In genomic region chr2:27649862-27650661, GRCm38 (mm10) we compare ENCODE assay signal across 9 mouse cellular contexts. TPM values are rescaled to one million over a fixed set of nuclear protein-coding genes. Genes with fewer than 3 reads are reported as not detected.
DNase-seq lines count a peak whose midpoint lies in the region; ATAC-seq lines count a peak whose summit lies in the region.
"Had no signal": no experiment of that assay in that cellular context is flagged by ENCODE, and none has a peak within 500 bp of the region (broad histone marks: within the 10 kb centered on the region; RNA-seq: fewer than 3 reads in every experiment).

No protein-coding gene starts in this region.

- H3K27me3 ChIP-seq in midbrain, embryonic 12.5 days = peaks cover 41% of the 10 kb centered on the region
- no peaks in the 10 kb centered on the region for H3K27me3 ChIP-seq in midbrain, embryonic 16.5 days (ENCODE audit: control insufficient read depth, insufficient read depth, low read depth, low read length)
- no peaks in the 10 kb centered on the region for H3K27me3 ChIP-seq in embryonic facial prominence, embryonic 15.5 days
- no peaks in the 10 kb centered on the region for H3K27me3 ChIP-seq in limb, embryonic 12.5 days

- H3K9me3 ChIP-seq in midbrain, embryonic 12.5 days = no peaks in the 10 kb centered on the region
- H3K9me3 ChIP-seq in midbrain, embryonic 16.5 days (replicated peaks; ENCODE audit: control insufficient read depth, low read length, poor library complexity, severe bottlenecking) = no peaks in the 10 kb centered on the region
- no peaks in the 10 kb centered on the region for H3K9me3 ChIP-seq in embryonic facial prominence, embryonic 15.5 days (replicated peaks)
- H3K9me3 ChIP-seq in limb, embryonic 12.5 days = no peaks in the 10 kb centered on the region

- peak; percentile 61 for DNase-seq in thymus, postnatal 4 days
- no peak for DNase-seq in urinary bladder, postnatal 4 days (ENCODE audit: low spot score in 2 of 2)
- DNase-seq in right cerebral cortex, postnatal 10 days (ENCODE audit: low spot score in 2 of 2) = no peak
- DNase-seq: cerebellum, adult 11-12 months; right cerebral cortex, postnatal 4 days had no signal

- no peak overlapping the region for H3K4me3 ChIP-seq in midbrain, embryonic 12.5 days
- H3K4me3 ChIP-seq in midbrain, embryonic 16.5 days (ENCODE audit: low read depth, low read length) = no peak overlapping the region
- H3K4me3 ChIP-seq in embryonic facial prominence, embryonic 15.5 days (replicated peaks) = no peak overlapping the region
- H3K4me3 ChIP-seq in limb, embryonic 12.5 days (replicated peaks) = no peak overlapping the region

- peaks cover 23% of the 10 kb centered on the region for H3K4me1 ChIP-seq in midbrain, embryonic 12.5 days
- peaks cover 3% of the 10 kb centered on the region; the same call in 1 of the 2 replicates for H3K4me1 ChIP-seq in midbrain, embryonic 16.5 days (ENCODE audit: control insufficient read depth, insufficient read depth, low read length)
- peaks cover 27% of the 10 kb centered on the region for H3K4me1 ChIP-seq in embryonic facial prominence, embryonic 15.5 days
- H3K4me1 ChIP-seq in limb, embryonic 12.5 days (replicated peaks) = peaks cover 17% of the 10 kb centered on the region

- ATAC-seq in midbrain, embryonic 12.5 days (ENCODE audit: low FRiP score, low read depth) = peak; percentile 66
- no peak for ATAC-seq in midbrain, embryonic 16.5 days
- ATAC-seq in embryonic facial prominence, embryonic 15.5 days (ENCODE audit: insufficient number of reproducible peaks, low FRiP score, low TSS enrichment, low read depth) = peak; percentile 77
- peak; percentile 79 for ATAC-seq in limb, embryonic 12.5 days (ENCODE audit: insufficient number of reproducible peaks, insufficient read depth, low FRiP score, low TSS enrichment, low read depth)

- no peak overlapping the region for H3K4me2 ChIP-seq in midbrain, embryonic 12.5 days (replicated peaks)
- no peak overlapping the region for H3K4me2 ChIP-seq in midbrain, embryonic 16.5 days (ENCODE audit: low read length)
- no peak overlapping the region for H3K4me2 ChIP-seq in embryonic facial prominence, embryonic 15.5 days (replicated peaks)
- H3K4me2 ChIP-seq in limb, embryonic 12.5 days = no peak overlapping the region

- peak overlapping the region; percentile 70 for H3K27ac ChIP-seq in midbrain, embryonic 12.5 days (replicated peaks)
- H3K27ac ChIP-seq in midbrain, embryonic 16.5 days (ENCODE audit: low read length) = no peak overlapping the region
- peak overlapping the region; percentile 76 for H3K27ac ChIP-seq in embryonic facial prominence, embryonic 15.5 days (replicated peaks)
- H3K27ac ChIP-seq in limb, embryonic 12.5 days = peak overlapping the region; percentile 86

- no peaks in the 10 kb centered on the region for H3K36me3 ChIP-seq in midbrain, embryonic 12.5 days
- no peaks in the 10 kb centered on the region for H3K36me3 ChIP-seq in midbrain, embryonic 16.5 days (ENCODE audit: control insufficient read depth, insufficient read depth, low read length)
- no peaks in the 10 kb centered on the region for H3K36me3 ChIP-seq in embryonic facial prominence, embryonic 15.5 days
- H3K36me3 ChIP-seq in limb, embryonic 12.5 days = no peaks in the 10 kb centered on the region

- H3K9ac ChIP-seq in midbrain, embryonic 12.5 days (replicated peaks) = no peak overlapping the region
- no peak overlapping the region for H3K9ac ChIP-seq in midbrain, embryonic 16.5 days (ENCODE audit: low read depth, low read length)
- no peak overlapping the region for H3K9ac ChIP-seq in embryonic facial prominence, embryonic 15.5 days
- H3K9ac ChIP-seq in limb, embryonic 12.5 days (replicated peaks) = no peak overlapping the region

- WGBS in midbrain, embryonic 12.5 days = 15% methylated on average over 8 of the region's 8 CpGs
- WGBS in midbrain, embryonic 16.5 days = 21% methylated on average over 8 of the region's 8 CpGs
- 17% methylated on average over 8 of the region's 8 CpGs for WGBS in embryonic facial prominence, embryonic 15.5 days
- WGBS in limb, embryonic 12.5 days = 22% methylated on average over 8 of the region's 8 CpGs

RNA-seq across cellular contexts. Expression of gene Rxra, which starts 26.2 kb away (rescaled TPM):
- 8.3 and 9.5 TPM in 2 replicates for polyA plus RNA-seq in midbrain, embryonic 12.5 days (2016; fragmentation: Nextera tagmentation; extraction: Ambion mirVana)
- 2.5 and 2.8 TPM in 2 replicates for polyA plus RNA-seq in midbrain, embryonic 16.5 days (2015; fragmentation: Nextera tagmentation; extraction: Ambion mirVana)
- 18.7 and 22.4 TPM in 2 replicates for polyA plus RNA-seq in embryonic facial prominence, embryonic 15.5 days (2015; fragmentation: Nextera tagmentation; extraction: Ambion mirVana)
- 15.3 and 15.7 TPM in 2 replicates for polyA plus RNA-seq in limb, embryonic 12.5 days (2016; fragmentation: Nextera tagmentation; extraction: Ambion mirVana)
